In the genomic region with DNA sequence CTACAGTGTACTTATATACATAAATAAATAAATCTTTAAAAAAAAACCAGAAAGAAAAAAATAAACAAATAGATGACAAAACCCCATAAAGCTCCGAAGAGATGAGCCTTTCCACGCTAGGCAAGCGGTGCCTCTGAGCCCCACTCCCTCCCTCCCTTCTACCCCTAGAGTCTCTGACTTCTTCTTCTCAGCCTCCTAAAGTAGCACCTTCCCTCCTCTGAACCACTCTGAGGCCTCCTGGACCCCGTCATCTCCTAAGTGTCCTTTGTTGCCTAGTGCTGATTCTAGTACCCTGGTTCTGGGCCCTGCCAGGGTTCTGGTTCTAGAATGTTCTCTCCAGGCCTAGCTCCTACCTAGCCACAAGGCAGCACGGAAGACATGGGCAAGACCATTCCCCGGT, we compare ENCODE assay signal across 31 mouse cellular contexts. TPM values are rescaled to one million over a fixed set of nuclear protein-coding genes. Genes with fewer than 3 reads are reported as not detected.
DNase-seq lines count a peak whose midpoint lies in the region; ATAC-seq and TF ChIP-seq lines count a peak whose summit lies in the region.
"Had no signal": no experiment of that assay in that cellular context is flagged by ENCODE, and none has a peak within 500 bp of the region (broad histone marks: within the 10 kb centered on the region; RNA-seq: fewer than 3 reads in every experiment).

A gene (plus strand): TSS at position 301 of the 400 bp plus-strand sequence.

- TF ChIP-seq POLR2A in heart, adult 2 months (IDR thresholded peaks at IDR 0.05; ENCODE audit: insufficient read depth, low read depth, low read length): no peak
- peak; percentile 44; the same call in 1 of the 2 replicates for TF ChIP-seq POLR2A in testis, adult 2 months (IDR thresholded peaks at IDR 0.05; ENCODE audit: control insufficient read depth, low read depth, low read length)
- TF ChIP-seq POLR2A in cerebellum, adult 2 months (IDR thresholded peaks at IDR 0.05; ENCODE audit: borderline replicate concordance, insufficient read depth, low read length): no peak

- peak; percentile 16; the same call in 1 of the 2 replicates for TF ChIP-seq CTCF in heart, adult 2 months (IDR thresholded peaks at IDR 0.05)
- TF ChIP-seq CTCF in testis, adult 2 months (IDR thresholded peaks at IDR 0.05; ENCODE audit: control insufficient read depth, insufficient read depth, insufficient replicate concordance, low read depth, low read length): no peak
- no peak for TF ChIP-seq CTCF in cerebellum, adult 2 months (IDR thresholded peaks at IDR 0.05; ENCODE audit: borderline replicate concordance, insufficient read depth, low read depth, low read length)

- WGBS in heart, adult 2 months: 88% methylated on average over 6 of the region's 6 CpGs
- 84% methylated on average over 6 of the region's 6 CpGs for WGBS in kidney, embryonic 15.5 days
- WGBS in limb, embryonic 13.5 days: 85% methylated on average over 6 of the region's 6 CpGs
- 91% methylated on average over 6 of the region's 6 CpGs for WGBS in cerebellum, adult 2 months

- DNase-seq in heart, adult 2 months: no peak
- DNase-seq in heart, postnatal 4 days: no peak
- no peak for DNase-seq in kidney, adult 8-10 months
- DNase-seq in testis, postnatal 10 days (ENCODE audit: low spot score): no peak
- DNase-seq in cerebellum, adult 2 months: no peak
- DNase-seq: adrenal gland, adult 2 months; cerebellum, adult 11-12 months; cerebellum, postnatal 25 days; heart, postnatal 14 days; kidney, postnatal 10 days; left cerebral cortex, postnatal 4 days; lung, adult 18-20 months; lung, postnatal 10 days; right cerebral cortex, adult 18-20 months; thymus, adult 2 months; thymus, postnatal 4 days had no signal

- no peak within 1 kb of the TSS for H3K4me3 ChIP-seq in heart, adult 2 months
- H3K4me3 ChIP-seq in kidney, embryonic 15.5 days (replicated peaks): no peak within 1 kb of the TSS
- H3K4me3 ChIP-seq in testis, adult 2 months (ENCODE audit: control insufficient read depth, low read depth, low read length): peak within 1 kb of the TSS; percentile 84
- no peak within 1 kb of the TSS for H3K4me3 ChIP-seq in limb, embryonic 13.5 days
- no peak within 1 kb of the TSS for H3K4me3 ChIP-seq in cerebellum, adult 2 months (replicated peaks; ENCODE audit: insufficient read depth, low read depth, low read length)
- H3K4me3 ChIP-seq: embryonic facial prominence, embryonic 15.5 days; heart, embryonic 12.5 days; left cerebral cortex, adult 2 months; liver, embryonic 12.5 days; midbrain, embryonic 12.5 days; stomach, embryonic 15.5 days had no signal

- no peak within 1 kb of the TSS for H3K27ac ChIP-seq in heart, adult 2 months
- H3K27ac ChIP-seq in kidney, embryonic 15.5 days: no peak within 1 kb of the TSS
- peak within 1 kb of the TSS; percentile 16; the same call in 1 of the 2 replicates for H3K27ac ChIP-seq in testis, adult 2 months (ENCODE audit: control insufficient read depth, insufficient read depth, low read depth, low read length)
- no peak within 1 kb of the TSS for H3K27ac ChIP-seq in limb, embryonic 13.5 days
- H3K27ac ChIP-seq in cerebellum, adult 2 months (ENCODE audit: insufficient read depth, low read length): no peak within 1 kb of the TSS
- H3K27ac ChIP-seq: embryonic facial prominence, embryonic 15.5 days; left cerebral cortex, adult 2 months; liver, embryonic 12.5 days; midbrain, embryonic 12.5 days; stomach, embryonic 15.5 days had no signal

- H3K79me2 ChIP-seq in heart, adult 2 months (replicated peaks; ENCODE audit: control insufficient read depth, insufficient read depth, low read length): no peaks in the 10 kb centered on the region

- no peaks in the 10 kb centered on the region for H3K27me3 ChIP-seq in heart, adult 2 months (ENCODE audit: control insufficient read depth, insufficient read depth, low read length)
- 0 out of 2 replicates have a peak, but pooled peaks cover 7% of the 10 kb centered on the region for H3K27me3 ChIP-seq in kidney, embryonic 15.5 days
- H3K27me3 ChIP-seq in testis, adult 2 months (ENCODE audit: control insufficient read depth, insufficient read depth, low read length): no peaks in the 10 kb centered on the region
- H3K27me3 ChIP-seq in limb, embryonic 13.5 days: 0 out of 2 replicates have a peak, but pooled peaks cover 7% of the 10 kb centered on the region
- no peaks in the 10 kb centered on the region for H3K27me3 ChIP-seq in cerebellum, adult 2 months (ENCODE audit: control insufficient read depth, insufficient read depth, low read length)
- H3K27me3 ChIP-seq: CH12.LX; embryonic facial prominence, embryonic 15.5 days; stomach, embryonic 15.5 days had no signal

- peak within 1 kb of the TSS; percentile 48 for H3K4me2 ChIP-seq in kidney, embryonic 15.5 days
- 0 out of 2 replicates have a peak within 1 kb of the TSS, but pooled peaks have one; percentile 41 for H3K4me2 ChIP-seq in limb, embryonic 13.5 days (replicated peaks)
- H3K4me2 ChIP-seq: heart, embryonic 12.5 days; stomach, embryonic 15.5 days had no signal

- H3K4me1 ChIP-seq in heart, adult 2 months (ENCODE audit: control insufficient read depth, insufficient read depth, low read length): peaks cover 5% of the 10 kb centered on the region
- peaks cover 22% of the 10 kb centered on the region for H3K4me1 ChIP-seq in kidney, embryonic 15.5 days
- peaks cover 12% of the 10 kb centered on the region for H3K4me1 ChIP-seq in testis, adult 2 months (ENCODE audit: control insufficient read depth, insufficient read depth, low read length)
- peaks cover 13% of the 10 kb centered on the region for H3K4me1 ChIP-seq in limb, embryonic 13.5 days
- H3K4me1 ChIP-seq in cerebellum, adult 2 months (ENCODE audit: control insufficient read depth, insufficient read depth, low read length): 0 out of 2 replicates have a peak, but pooled peaks cover 2% of the 10 kb centered on the region

- H3K9ac ChIP-seq in heart, adult 2 months (ENCODE audit: low read depth, low read length): no peak within 1 kb of the TSS
- no peak within 1 kb of the TSS for H3K9ac ChIP-seq in kidney, embryonic 15.5 days
- H3K9ac ChIP-seq in limb, embryonic 13.5 days: no peak within 1 kb of the TSS
- H3K9ac ChIP-seq: embryonic facial prominence, embryonic 15.5 days; heart, embryonic 12.5 days; liver, embryonic 12.5 days; midbrain, embryonic 12.5 days; stomach, embryonic 15.5 days had no signal

- intact Hi-C loops in heart, adult 2 months (cut with DNase I): no loop called here

- H3K36me3 ChIP-seq in heart, adult 2 months (ENCODE audit: control insufficient read depth, insufficient read depth, low read length): no peaks in the 10 kb centered on the region
- no peaks in the 10 kb centered on the region for H3K36me3 ChIP-seq in kidney, embryonic 15.5 days
- H3K36me3 ChIP-seq in testis, adult 2 months (ENCODE audit: control insufficient read depth, insufficient read depth, low read length): no peaks in the 10 kb centered on the region
- H3K36me3 ChIP-seq in limb, embryonic 13.5 days: no peaks in the 10 kb centered on the region
- H3K36me3 ChIP-seq: embryonic facial prominence, embryonic 15.5 days; heart, embryonic 12.5 days; liver, embryonic 12.5 days; midbrain, embryonic 12.5 days; stomach, embryonic 15.5 days had no signal

- H3K9me3 ChIP-seq in kidney, embryonic 15.5 days (replicated peaks): no peaks in the 10 kb centered on the region
- no peaks in the 10 kb centered on the region for H3K9me3 ChIP-seq in limb, embryonic 13.5 days
- H3K9me3 ChIP-seq: embryonic facial prominence, embryonic 15.5 days; heart, embryonic 12.5 days; liver, embryonic 12.5 days; midbrain, embryonic 12.5 days; stomach, embryonic 15.5 days had no signal

- no peak for ATAC-seq in kidney, embryonic 15.5 days (replicated peaks; ENCODE audit: low FRiP score)
- ATAC-seq in limb, embryonic 13.5 days (ENCODE audit: low FRiP score, low read depth): no peak
- ATAC-seq: intestine, postnatal 0 days; liver, embryonic 12.5 days had no signal

- TF ChIP-seq EP300 in heart, adult 2 months (IDR thresholded peaks at IDR 0.05; ENCODE audit: insufficient read depth, low read depth, low read length): no peak

RNA-seq across cellular contexts. Expression of the gene that starts here (rescaled TPM):
- total RNA-seq in heart, adult 2 months (2021): not detected
- 0.33 and 0.47 TPM in 2 replicates for polyA plus RNA-seq in heart, adult 2 months (2012; rRNA removed)
- total RNA-seq in heart, postnatal 4 days (2021): not detected
- not detected in 2 replicates for polyA plus RNA-seq in kidney, embryonic 15.5 days (2015; fragmentation: Nextera tagmentation; extraction: Ambion mirVana)
- 513 and 515 TPM in 2 replicates for polyA plus RNA-seq in testis, adult 2 months (2012; rRNA removed)
- polyA plus RNA-seq in limb, embryonic 13.5 days (2015; fragmentation: Nextera tagmentation; extraction: Ambion mirVana): not detected in 2 replicates
- polyA plus RNA-seq in cerebellum, adult 2 months (2012; rRNA removed): not detected in 2 replicates
- total RNA-seq: adrenal gland, adult 2 months; CH12.LX; gastrocnemius, postnatal 4 days; heart, postnatal 14 days; layer of hippocampus, postnatal 10 days; left cerebral cortex, adult 2 months; left cerebral cortex, postnatal 4 days; MEL had no signal
- polyA plus RNA-seq: adrenal gland, adult 2 months; embryonic facial prominence, embryonic 15.5 days; heart, embryonic 12.5 days; intestine, postnatal 0 days; liver, embryonic 12.5 days; midbrain, embryonic 12.5 days; neural tube, embryonic 14.5 days; stomach, embryonic 15.5 days had no signal

Comparison
In these comparisons a context has a peak if more than half of its experiments do, and no peak if none do; other contexts are left out.
1. RNA of the gene that starts here (polyA plus RNA-seq): 513 to 515 TPM in testis, adult 2 months; 0.33 to 0.47 TPM in heart, adult 2 months, not detected in kidney, embryonic 15.5 days, not detected in cerebellum, adult 2 months and not detected in limb, embryonic 13.5 days; every median in the first group is over 100 times any median in the second.